Mouse (Mus musculus) bone marrow macrophage, adult 2 months (primary cell): ENCODE results near the gene Olfr850.

Source experiments
- CTCF ChIP-seq: IDR thresholded peaks from 2 replicates; pipeline ENCODE4 v1.5.1; 2012; ENCODE audit warnings: low read depth, mild to moderate bottlenecking, low read length, moderate library complexity
- POLR2A ChIP-seq: IDR thresholded peaks from 2 replicates; pipeline ENCODE4 v1.6.1; 2012; ENCODE audit warnings: mild to moderate bottlenecking, low read depth, low read length, borderline replicate concordance

GRCm38 (mm10) chr9:19492995-19493394 is 14.9 kb upstream of the Olfr850 start, which contains the start of gene Olfr851:
- no peak for TF ChIP-seq POLR2A
- no peak for TF ChIP-seq CTCF
